In genomic region chr19:3906795-3907786, GRCm38 (mm10) we compare ENCODE assay signal across 8 mouse cellular contexts. TPM values are rescaled to one million over a fixed set of nuclear protein-coding genes. Genes with fewer than 3 reads are reported as not detected.
DNase-seq lines count a peak whose midpoint lies in the region; ATAC-seq and TF ChIP-seq lines count a peak whose summit lies in the region.

Tcirg1 (minus strand) TSS chr19:3907133.

- TF ChIP-seq CTCF in liver, postnatal 0 days (IDR thresholded peaks at IDR 0.05; ENCODE audit: low read depth), result no peak

- TF ChIP-seq EP300 in liver, postnatal 0 days (IDR thresholded peaks at IDR 0.05; ENCODE audit: low read depth), result no peak

- peak within 1 kb of the TSS; percentile 78 for H3K27ac ChIP-seq in forebrain, embryonic 10.5 days
- peak within 1 kb of the TSS; percentile 82 for H3K27ac ChIP-seq in heart, embryonic 16.5 days (ENCODE audit: low read length)
- H3K27ac ChIP-seq in liver, postnatal 0 days (ENCODE audit: low read depth), result peak within 1 kb of the TSS; percentile 91
- H3K27ac ChIP-seq in neural tube, embryonic 13.5 days (replicated peaks), result no peak within 1 kb of the TSS

- H3K36me3 ChIP-seq in forebrain, embryonic 10.5 days (replicated peaks), result peaks cover 51% of the 10 kb centered on the region
- H3K36me3 ChIP-seq in heart, embryonic 16.5 days (ENCODE audit: control insufficient read depth, insufficient read depth), result peaks cover 34% of the 10 kb centered on the region
- H3K36me3 ChIP-seq in liver, postnatal 0 days (replicated peaks; ENCODE audit: insufficient read depth, low read length), result peaks cover 38% of the 10 kb centered on the region
- H3K36me3 ChIP-seq in neural tube, embryonic 13.5 days, result peaks cover 34% of the 10 kb centered on the region

- H3K9me3 ChIP-seq in forebrain, embryonic 10.5 days, result no peaks in the 10 kb centered on the region
- H3K9me3 ChIP-seq in heart, embryonic 16.5 days (replicated peaks; ENCODE audit: control insufficient read depth, low read length), result no peaks in the 10 kb centered on the region
- H3K9me3 ChIP-seq in liver, postnatal 0 days (ENCODE audit: low read length), result no peaks in the 10 kb centered on the region
- H3K9me3 ChIP-seq in neural tube, embryonic 13.5 days, result no peaks in the 10 kb centered on the region

- peak; percentile 89 for ATAC-seq in heart, embryonic 16.5 days (replicated peaks; ENCODE audit: extremely low read depth, insufficient read depth, low FRiP score)
- peak; percentile 87 for ATAC-seq in liver, postnatal 0 days
- ATAC-seq in neural tube, embryonic 13.5 days (ENCODE audit: low read depth), result peak; percentile 63

- peak; percentile 84 for DNase-seq in CD4-positive, CD25-positive, alpha-beta regulatory T cell, adult 2 months (ENCODE audit: low read depth, low spot score)
- DNase-seq in adrenal gland, postnatal 36 days, result peak; percentile 89 to 92
- peak; percentile 64 for DNase-seq in forebrain, embryonic 10.5 days (ENCODE audit: extremely low spot score, low spot score)
- peak; percentile 91 to 94 for DNase-seq in kidney, postnatal 25 days
- DNase-seq in liver, postnatal 0 days, result peak; percentile 86
- peak; percentile 73 for DNase-seq in testis, postnatal 14 days (ENCODE audit: low spot score)

- peaks cover 57% of the 10 kb centered on the region for H3K4me1 ChIP-seq in forebrain, embryonic 10.5 days
- peaks cover 25% of the 10 kb centered on the region for H3K4me1 ChIP-seq in heart, embryonic 16.5 days (ENCODE audit: control insufficient read depth, insufficient read depth, low read length)
- peaks cover 40% of the 10 kb centered on the region for H3K4me1 ChIP-seq in liver, postnatal 0 days (ENCODE audit: insufficient read depth)
- H3K4me1 ChIP-seq in neural tube, embryonic 13.5 days (replicated peaks), result peaks cover 44% of the 10 kb centered on the region

- peak within 1 kb of the TSS; percentile 59 for H3K4me3 ChIP-seq in forebrain, embryonic 10.5 days
- H3K4me3 ChIP-seq in heart, embryonic 16.5 days (ENCODE audit: low read length), result peak within 1 kb of the TSS; percentile 73
- H3K4me3 ChIP-seq in liver, postnatal 0 days (ENCODE audit: low read depth, low read length), result peak within 1 kb of the TSS; percentile 72
- H3K4me3 ChIP-seq in neural tube, embryonic 13.5 days, result peak within 1 kb of the TSS; percentile 44

- WGBS in forebrain, embryonic 10.5 days, result 6% methylated on average over 36 of the region's 36 CpGs
- WGBS in heart, embryonic 16.5 days, result 5% methylated on average over 36 of the region's 36 CpGs
- WGBS in liver, postnatal 0 days (ENCODE audit: insufficient replicate concordance), result 3% methylated on average over 35 of the region's 36 CpGs
- WGBS in neural tube, embryonic 13.5 days, result 7% methylated on average over 36 of the region's 36 CpGs

- peak within 1 kb of the TSS; percentile 81 for H3K9ac ChIP-seq in heart, embryonic 16.5 days (ENCODE audit: low read length)
- peak within 1 kb of the TSS; percentile 84 for H3K9ac ChIP-seq in liver, postnatal 0 days (replicated peaks)
- peak within 1 kb of the TSS; percentile 63 for H3K9ac ChIP-seq in neural tube, embryonic 13.5 days

- H3K4me2 ChIP-seq in heart, embryonic 16.5 days (ENCODE audit: low read depth, low read length), result peak within 1 kb of the TSS; percentile 86
- H3K4me2 ChIP-seq in liver, postnatal 0 days (ENCODE audit: low read depth, low read length), result peak within 1 kb of the TSS; percentile 90
- H3K4me2 ChIP-seq in neural tube, embryonic 13.5 days, result peak within 1 kb of the TSS; percentile 64

- H3K27me3 ChIP-seq in forebrain, embryonic 10.5 days (ENCODE audit: poor library complexity, severe bottlenecking), result peaks cover 14% of the 10 kb centered on the region
- no peaks in the 10 kb centered on the region for H3K27me3 ChIP-seq in heart, embryonic 16.5 days (ENCODE audit: control insufficient read depth, insufficient read depth, low read length)
- no peaks in the 10 kb centered on the region for H3K27me3 ChIP-seq in liver, postnatal 0 days (ENCODE audit: insufficient read depth, low read length)
- no peaks in the 10 kb centered on the region for H3K27me3 ChIP-seq in neural tube, embryonic 13.5 days

RNA-seq across cellular contexts. Expression of gene Tcirg1, which starts in this region (rescaled TPM):
- 10 to 100 TPM; 57.7 to 65.9 TPM for total RNA-seq in adrenal gland, postnatal 36 days (2021)
- polyA plus RNA-seq in forebrain, embryonic 10.5 days (2016; fragmentation: Nextera tagmentation; extraction: Ambion mirVana), result 17.2 and 17.9 TPM in 2 replicates
- 31.0 and 32.3 TPM in 2 replicates for polyA plus RNA-seq in heart, embryonic 16.5 days (2015; fragmentation: Nextera tagmentation; extraction: Ambion mirVana)
- 28.1 and 29.7 TPM in 2 replicates for polyA plus RNA-seq in liver, postnatal 0 days (2015; fragmentation: Nextera tagmentation; extraction: Ambion mirVana)
- 18.4 and 18.9 TPM in 2 replicates for polyA plus RNA-seq in neural tube, embryonic 13.5 days (2015; fragmentation: Nextera tagmentation; extraction: Ambion mirVana)
